Mouse (Mus musculus) liver, postnatal 0 days (tissue): ENCODE results near the gene Tmem33. TPM values are rescaled to one million over a fixed set of nuclear protein-coding genes. Genes with fewer than 3 reads are reported as not detected.

ENCODE experiments used
- ATAC-seq: fragments of 200-750 bp; cut with Nextera tagmentation; 2 replicates; pipeline ENCODE4 v1.8.0; 2017; ENCODE audit warnings: mild to moderate bottlenecking, moderate library complexity
- DNase-seq: peaks from one replicate; pipeline ENCODE4 v3.0.0-alpha.2; 2016
- H3K27ac ChIP-seq: fragments of 300-500 bp; sonication (generic); 2 replicates; pipeline ENCODE4 v1.5.1; 2014; ENCODE audit warnings: antibody characterized with exemption, moderate library complexity, mild to moderate bottlenecking, low read depth
- H3K27me3 ChIP-seq: fragments of 300-500 bp; sonication (generic); 2 replicates; pipeline ENCODE4 v1.6.1; 2014; ENCODE audit warnings: low read length, control low read depth, mixed read lengths; ENCODE audit not compliant: insufficient read depth
- H3K36me3 ChIP-seq: fragments of 300-500 bp; sonication (generic); replicated peaks from 2 replicates; pipeline ENCODE4 v1.6.1; 2014; ENCODE audit warnings: mild to moderate bottlenecking, control low read depth, low read length, moderate library complexity, mixed read lengths; ENCODE audit not compliant: insufficient read depth
- H3K4me1 ChIP-seq: fragments of 300-500 bp; sonication (generic); 2 replicates; pipeline ENCODE4 v1.6.1; 2014; ENCODE audit warnings: antibody characterized with exemption, mild to moderate bottlenecking, control low read depth; ENCODE audit not compliant: insufficient read depth
- H3K4me2 ChIP-seq: fragments of 300-500 bp; sonication (generic); 2 replicates; pipeline ENCODE4 v1.6.1; 2014; ENCODE audit warnings: low read depth, mild to moderate bottlenecking, low read length, moderate library complexity, mixed read lengths
- H3K4me3 ChIP-seq: fragments of 300-500 bp; sonication (generic); 2 replicates; pipeline ENCODE4 v1.5.1; 2014; ENCODE audit warnings: low read depth, low read length
- H3K9ac ChIP-seq: fragments of 300-500 bp; sonication (generic); replicated peaks from 2 replicates; pipeline ENCODE4 v1.6.1; 2014; ENCODE audit warnings: mild to moderate bottlenecking, moderate library complexity
- H3K9me3 ChIP-seq: fragments of 300-500 bp; sonication (generic); 2 replicates; pipeline ENCODE4 v1.6.1; 2016; ENCODE audit warnings: mild to moderate bottlenecking, control low read depth, low read length, mixed read lengths
- CTCF ChIP-seq: sonication (generic); IDR thresholded peaks from 2 replicates; pipeline ENCODE4 v1.5.1; 2016; ENCODE audit warnings: antibody characterized with exemption, low read depth
- EP300 ChIP-seq: IDR thresholded peaks from 2 replicates; pipeline ENCODE4 v1.6.1; 2016; ENCODE audit warnings: antibody characterized with exemption, low read depth, mild to moderate bottlenecking
- WGBS: fragments of 180-500 bp; shearing (Covaris S2); extraction: QIAGEN DNeasy Blood & Tissue Kit; methylation state at CpG from one replicate; pipeline ENCODE4 v1.1.7; 2014; ENCODE audit not compliant: insufficient replicate concordance; 5-methylcytosine and 5-hydroxymethylcytosine counted together
- polyA plus RNA-seq: library from polyadenylated mRNA; unstranded; fragments of >200 nt; fragmentation: Nextera tagmentation; extraction: Ambion mirVana; gene quantifications from 2 replicates; pipeline ENCODE4 v1.2.1, GENCODE M21; 2015

Tmem33 gene
- polyA plus RNA-seq, result 86.4 and 90.0 TPM in 2 replicates

DNA sequence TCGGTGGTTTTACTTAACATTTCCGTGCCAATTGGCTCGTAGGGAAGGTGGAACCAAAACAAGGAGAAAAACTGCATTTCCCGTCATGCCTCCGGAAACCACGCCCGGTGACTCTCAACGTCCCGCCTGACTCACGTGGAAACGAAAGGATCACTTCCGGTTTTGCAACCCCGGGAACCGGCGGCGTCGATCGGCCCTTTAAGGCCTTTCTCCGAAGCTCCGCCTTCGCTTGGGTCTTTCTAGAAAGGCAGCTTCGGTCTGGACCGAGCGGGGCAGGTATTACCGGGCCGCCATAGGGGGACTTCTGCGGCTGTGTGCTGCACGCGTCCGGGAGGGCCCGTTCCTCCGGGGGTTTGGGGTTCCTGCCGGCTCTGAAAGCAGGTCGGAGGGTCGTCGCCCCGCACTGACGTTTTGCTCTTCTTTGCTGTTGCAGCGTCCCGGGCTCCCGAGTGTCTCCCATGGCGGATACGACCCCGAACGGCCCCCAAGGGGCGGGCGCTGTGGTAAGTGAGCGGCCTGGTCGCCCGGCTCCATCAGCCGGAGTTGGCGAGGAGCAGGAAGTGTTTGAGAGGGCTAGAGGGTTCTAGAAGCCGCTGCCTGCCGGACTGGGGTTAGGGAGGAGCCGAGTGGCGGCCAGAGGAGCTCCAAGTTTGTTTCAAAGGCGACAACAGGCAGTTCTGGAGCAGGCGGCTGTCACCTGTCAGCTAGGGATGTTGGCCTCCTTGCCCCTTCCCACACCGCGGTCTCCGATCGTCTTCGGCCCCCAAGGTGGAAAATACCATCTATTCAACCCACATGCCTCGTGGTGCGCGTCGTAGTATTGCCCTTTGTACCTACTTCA, at the start of gene Tmem33:
TSS of gene Tmem33 (plus strand) at position 35 of the 841 bp plus-strand sequence.
- H3K4me3 ChIP-seq, result peak within 1 kb of the TSS; percentile 74
- ATAC-seq, result peak; percentile 94
- peak; percentile 95 for DNase-seq
- H3K9me3 ChIP-seq, result no peaks in the 10 kb centered on the region
- peaks cover 18% of the 10 kb centered on the region for H3K36me3 ChIP-seq
- peak within 1 kb of the TSS; percentile 80 for H3K4me2 ChIP-seq
- peak within 1 kb of the TSS; percentile 90 for H3K9ac ChIP-seq
- H3K4me1 ChIP-seq, result peaks cover 10% of the 10 kb centered on the region; the same call in 1 of the 2 replicates
- 0% methylated on average over 67 of the region's 67 CpGs for WGBS
- no peaks in the 10 kb centered on the region for H3K27me3 ChIP-seq
- peak within 1 kb of the TSS; percentile 95 for H3K27ac ChIP-seq
- TF ChIP-seq CTCF, result 0 out of 2 replicates have a peak, but pooled peaks have one; percentile 1
- TF ChIP-seq EP300, result peak; percentile 70

DNA sequence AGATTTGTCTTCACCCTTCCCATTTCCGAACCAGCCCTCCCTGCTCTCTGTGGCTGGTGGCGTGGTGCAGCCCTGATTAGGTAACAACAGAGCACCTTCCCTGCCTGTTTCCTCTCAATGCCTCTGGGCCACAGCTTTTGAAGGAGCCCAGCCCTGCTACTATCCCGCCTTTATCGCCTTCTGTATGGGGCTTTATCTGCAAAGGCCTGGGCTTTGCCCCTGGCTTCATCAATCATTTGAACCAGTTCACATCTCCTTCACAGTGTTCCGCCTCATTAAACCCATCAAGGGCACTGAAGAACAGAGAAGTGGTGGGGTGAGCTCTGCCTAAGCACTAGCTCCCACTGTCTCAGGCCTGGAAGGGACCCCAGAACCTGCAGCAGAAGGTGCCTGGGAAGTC, 47.2 kb upstream of the Tmem33 start:
- Histone ChIP-seq H3K4me1 (no peaks in the 10 kb centered on the region), H3K27ac (no peak overlapping the region), H3K36me3 (no peaks in the 10 kb centered on the region), H3K27me3 (peaks cover 50% of the 10 kb centered on the region), H3K4me3 (no peak overlapping the region), H3K9ac (no peak overlapping the region), H3K9me3 (no peaks in the 10 kb centered on the region), H3K4me2 (no peak overlapping the region)
- TF ChIP-seq CTCF, result no peak
- no peak for TF ChIP-seq EP300
- no peak for ATAC-seq
- 37% methylated on average over 5 of the region's 5 CpGs for WGBS
- DNase-seq, result no peak

DNA sequence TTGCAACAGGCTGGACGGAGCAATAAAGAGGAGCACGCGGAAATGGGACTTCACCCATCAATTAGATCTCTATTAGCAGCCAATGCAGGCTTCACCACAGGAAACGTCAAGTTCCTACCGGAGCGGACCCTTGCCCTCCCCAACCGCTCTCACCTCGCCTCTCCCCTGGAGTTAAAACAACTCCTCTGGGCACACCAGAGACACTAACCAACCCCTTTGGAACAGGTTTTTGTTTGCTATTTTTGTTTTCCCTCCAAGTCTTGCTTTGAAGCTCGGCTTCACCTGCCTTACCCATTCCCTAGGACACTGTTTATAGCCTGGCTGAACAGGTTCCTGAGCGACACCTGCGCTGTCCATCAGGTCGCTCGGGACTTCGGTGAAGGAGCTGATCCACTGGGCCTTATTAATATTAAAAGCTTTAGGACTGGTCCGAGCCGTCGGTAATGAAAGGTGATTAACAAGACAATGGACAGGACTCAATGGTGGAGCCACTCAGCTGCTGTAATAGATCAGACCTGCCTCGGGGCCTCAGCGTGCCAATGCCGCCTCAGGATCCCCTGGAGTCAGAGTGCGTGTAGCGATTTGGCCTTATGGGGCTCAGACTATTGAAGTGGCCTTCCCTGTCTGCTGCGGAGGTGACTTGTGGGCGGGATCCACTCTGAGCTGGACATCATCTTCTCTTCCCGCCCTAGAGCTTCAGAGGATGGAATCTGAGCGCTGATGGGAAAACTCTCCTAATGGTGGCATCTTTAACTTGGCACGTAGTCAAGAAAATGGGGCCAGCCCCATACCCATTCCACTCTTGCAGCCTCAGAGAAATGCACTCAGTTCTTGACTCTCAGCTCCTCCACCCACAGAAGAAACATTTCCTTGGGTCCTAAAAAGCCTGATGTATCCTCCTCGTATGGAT, 45.0 kb upstream of the Tmem33 start:
- Histone ChIP-seq H3K9ac (no peak overlapping the region), H3K36me3 (no peaks in the 10 kb centered on the region), H3K4me3 (no peak overlapping the region), H3K4me2 (no peak overlapping the region), H3K27ac (no peak overlapping the region), H3K27me3 (peaks cover 61% of the 10 kb centered on the region), H3K4me1 (no peaks in the 10 kb centered on the region), H3K9me3 (no peaks in the 10 kb centered on the region)
- DNase-seq (no peak), ATAC-seq (no peak)
- TF ChIP-seq CTCF (no peak), EP300 (no peak)
- 4% methylated on average over 28 of the region's 28 CpGs for WGBS

DNA sequence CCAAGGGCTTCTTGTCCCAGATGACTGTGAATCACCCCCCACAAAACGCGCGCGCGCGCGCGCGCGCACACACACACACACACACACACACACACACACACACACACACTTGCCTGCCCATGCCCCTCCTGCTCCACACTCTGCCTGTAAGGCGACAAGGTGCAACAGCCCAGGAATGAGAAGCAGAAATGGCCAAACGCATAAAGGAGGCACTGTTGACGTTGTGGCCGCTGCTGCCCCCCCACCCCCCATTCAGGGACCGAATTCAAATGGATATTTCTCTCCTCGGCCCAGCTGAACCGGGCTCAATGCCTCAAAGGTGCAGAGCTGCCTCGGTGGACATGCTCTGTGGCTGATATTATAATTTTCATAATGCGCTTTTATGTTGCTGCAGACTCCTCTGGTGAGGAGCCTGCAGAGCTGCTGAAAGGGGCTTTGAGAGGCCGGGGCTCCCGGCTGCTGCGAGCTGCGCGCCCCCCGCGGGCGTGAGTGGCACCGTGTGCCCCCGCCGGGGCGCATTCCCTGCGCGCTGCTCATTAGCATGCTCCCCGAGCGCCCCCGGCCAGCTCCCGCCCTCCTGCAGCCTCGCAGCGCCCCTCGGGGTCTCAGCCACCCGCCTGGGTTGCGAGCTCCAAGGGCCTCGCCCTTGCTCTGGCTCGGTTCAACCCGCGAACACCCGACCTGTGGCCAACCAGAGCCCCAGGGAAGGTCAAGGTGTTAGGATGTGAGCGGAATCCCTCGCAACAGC, 44.2 kb upstream of the Tmem33 start:
- Histone ChIP-seq H3K4me3 (no peak overlapping the region), H3K27me3 (peaks cover 63% of the 10 kb centered on the region)

DNA sequence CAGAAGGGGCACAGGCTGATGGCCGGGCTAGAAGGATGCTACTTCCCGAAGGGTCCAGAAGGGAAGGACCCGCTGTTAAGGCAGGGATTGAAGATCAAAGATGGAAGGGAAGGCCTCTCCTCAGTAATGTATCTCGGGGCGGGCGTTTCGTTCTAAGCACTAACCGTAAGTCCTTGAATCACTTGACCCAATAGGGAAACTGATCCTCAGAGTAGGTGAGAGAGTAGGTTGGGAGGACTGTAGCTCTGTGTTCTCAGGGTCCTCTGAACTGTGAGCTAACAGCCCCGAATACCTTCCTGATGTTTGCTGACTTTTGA, 43.6 kb upstream of the Tmem33 start:
- no peaks in the 10 kb centered on the region for H3K4me1 ChIP-seq
- DNase-seq (no peak), ATAC-seq (no peak)
- no peak overlapping the region for H3K9ac ChIP-seq
- no peaks in the 10 kb centered on the region for H3K9me3 ChIP-seq
- H3K27ac ChIP-seq, result no peak overlapping the region
- H3K4me3 ChIP-seq, result no peak overlapping the region
- TF ChIP-seq EP300 (no peak), CTCF (no peak)
- H3K27me3 ChIP-seq, result peaks cover 68% of the 10 kb centered on the region
- 7% methylated on average over 9 of the region's 9 CpGs for WGBS
- no peak overlapping the region for H3K4me2 ChIP-seq
- H3K36me3 ChIP-seq, result no peaks in the 10 kb centered on the region

More for the DNA sequence above, 44.2 kb upstream of the Tmem33 start:
- no peak for TF ChIP-seq CTCF
- TF ChIP-seq EP300, result no peak
- DNase-seq (no peak), ATAC-seq (no peak)
- no peaks in the 10 kb centered on the region for H3K4me1 ChIP-seq
- no peak overlapping the region for H3K9ac ChIP-seq
- H3K4me2 ChIP-seq, result no peak overlapping the region
- H3K27ac ChIP-seq, result no peak overlapping the region
- no peaks in the 10 kb centered on the region for H3K9me3 ChIP-seq
- 1% methylated on average over 49 of the region's 49 CpGs for WGBS
- no peaks in the 10 kb centered on the region for H3K36me3 ChIP-seq

DNA sequence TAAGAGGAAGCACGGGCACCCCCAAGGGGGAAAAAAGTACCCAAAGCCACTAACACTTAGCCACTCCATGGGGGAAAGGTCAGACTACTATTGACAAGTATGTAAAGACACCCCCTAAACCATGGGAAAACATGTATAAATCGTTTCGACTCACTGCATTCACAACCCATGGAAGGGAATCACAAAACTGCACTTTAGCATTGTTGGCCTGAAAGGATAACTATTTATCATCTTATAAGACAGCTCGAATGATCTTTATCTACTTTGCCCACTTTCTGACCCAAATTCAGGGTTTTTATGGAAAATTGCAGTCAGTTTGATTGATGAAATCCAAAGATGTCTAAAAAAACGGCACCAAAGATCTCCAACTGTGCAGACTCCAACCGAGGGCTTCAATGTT, 38.5 kb upstream of the Tmem33 start:
- Histone ChIP-seq H3K36me3 (no peaks in the 10 kb centered on the region), H3K27ac (no peak overlapping the region), H3K9me3 (peaks cover 11% of the 10 kb centered on the region), H3K4me3 (0 out of 2 replicates have a peak overlapping the region, but pooled peaks have one; percentile 15), H3K9ac (no peak overlapping the region), H3K4me2 (no peak overlapping the region), H3K27me3 (peaks cover 85% of the 10 kb centered on the region), H3K4me1 (no peaks in the 10 kb centered on the region; the same call in 1 of the 2 replicates)
- TF ChIP-seq CTCF (no peak), EP300 (no peak)
- ATAC-seq (no peak), DNase-seq (no peak)
- WGBS, result 12% methylated on average over 6 of the region's 6 CpGs
